In genomic region chr7:133747372-133747771, GRCm38 (mm10) we compare ENCODE assay signal across 15 mouse cellular contexts. TPM values are rescaled to one million over a fixed set of nuclear protein-coding genes. Genes with fewer than 3 reads are reported as not detected.
DNase-seq lines count a peak whose midpoint lies in the region; TF ChIP-seq lines count a peak whose summit lies in the region.
"Had no signal": no experiment of that assay in that cellular context is flagged by ENCODE, and none has a peak within 500 bp of the region (broad histone marks: within the 10 kb centered on the region; RNA-seq: fewer than 3 reads in every experiment).

No protein-coding gene starts in this region.

- peak overlapping the region; percentile 63 for H3K27ac ChIP-seq in heart, embryonic 10.5 days
- H3K27ac ChIP-seq: forebrain, embryonic 13.5 days; left cerebral cortex, adult 2 months had no signal

- H3K9me3 ChIP-seq in heart, embryonic 10.5 days: no peaks in the 10 kb centered on the region
- H3K9me3 ChIP-seq: forebrain, embryonic 13.5 days; megakaryocyte, embryonic 14.5 days had no signal

- H3K4me3 ChIP-seq in heart, embryonic 10.5 days: no peak overlapping the region
- no peak overlapping the region for H3K4me3 ChIP-seq in lung, adult 2 months (replicated peaks; ENCODE audit: extremely low read depth, low read depth, low read length)
- H3K4me3 ChIP-seq: forebrain, embryonic 13.5 days; left cerebral cortex, adult 2 months; megakaryocyte, embryonic 14.5 days had no signal

- no peak for TF ChIP-seq CTCF in lung, adult 2 months (IDR thresholded peaks at IDR 0.05; ENCODE audit: insufficient read depth, low read length)

- TF ChIP-seq POLR2A in lung, adult 2 months (IDR thresholded peaks at IDR 0.05; ENCODE audit: borderline replicate concordance, extremely low read depth, low read depth, low read length): no peak

- H3K27me3 ChIP-seq in heart, embryonic 10.5 days (ENCODE audit: insufficient read depth, poor library complexity, severe bottlenecking): no peaks in the 10 kb centered on the region
- H3K27me3 ChIP-seq: forebrain, embryonic 13.5 days; megakaryocyte, embryonic 14.5 days; Patski had no signal

- peaks cover 56% of the 10 kb centered on the region for H3K4me1 ChIP-seq in heart, embryonic 10.5 days
- H3K4me1 ChIP-seq in lung, adult 2 months (ENCODE audit: control insufficient read depth, insufficient read depth, low read length): peaks cover 2% of the 10 kb centered on the region; the same call in 1 of the 2 replicates

- 66% methylated on average over 8 of the region's 8 CpGs for WGBS in heart, embryonic 10.5 days
- WGBS in lung, adult 2 months: 77% methylated on average over 8 of the region's 8 CpGs

- H3K36me3 ChIP-seq in heart, embryonic 10.5 days: peaks cover 4% of the 10 kb centered on the region

- DNase-seq in Muller cell, postnatal 12 days (ENCODE audit: inconsistent ontology term): peak; percentile 77
- DNase-seq in adrenal gland, adult 2 months: peak; percentile 82
- no peak for DNase-seq in heart, embryonic 10.5 days (ENCODE audit: low spot score)
- DNase-seq in heart, postnatal 4 days: peak; percentile 40
- DNase-seq in left cerebral cortex, adult 18-20 months (ENCODE audit: low spot score in 2 of 2): no peak
- no peak for DNase-seq in lung, adult 2 months
- no peak for DNase-seq in kidney, postnatal 10 days
- DNase-seq: gastrocnemius, postnatal 36 days; kidney, postnatal 36 days; lung, embryonic 14.5 days had no signal

RNA-seq across cellular contexts. Expression of gene Fank1, which starts 29.3 kb away (rescaled TPM):
- total RNA-seq in adrenal gland, adult 2 months (2021): under 1 TPM in 1 of 2 experiments, not detected in 1; 0.24 TPM
- 0.10 and 0.15 TPM in 2 replicates for polyA plus RNA-seq in adrenal gland, adult 2 months (2012; rRNA removed)
- 0.30 TPM in 1 of 2 replicates, not detected in the other for polyA plus RNA-seq in heart, embryonic 10.5 days (2016; fragmentation: Nextera tagmentation; extraction: Ambion mirVana)
- total RNA-seq in heart, postnatal 4 days (2021): not detected
- total RNA-seq in left cerebral cortex, adult 18-20 months (2021): 1 to 10 TPM; 3.4 to 4.5 TPM
- polyA plus RNA-seq in lung, adult 2 months (2012; rRNA removed): 1.0 and 3.3 TPM in 2 replicates
- total RNA-seq: gastrocnemius, postnatal 36 days had no signal
- polyA plus RNA-seq: spleen, adult 2 months had no signal

RNA-seq across cellular contexts. Expression of gene Dhx32, which starts 35.2 kb away (rescaled TPM):
- 10 to 100 TPM; 56.8 to 71.2 TPM for total RNA-seq in adrenal gland, adult 2 months (2021)
- polyA plus RNA-seq in adrenal gland, adult 2 months (2012; rRNA removed): 20.7 and 21.9 TPM in 2 replicates
- 25.7 and 33.6 TPM in 2 replicates for polyA plus RNA-seq in heart, embryonic 10.5 days (2016; fragmentation: Nextera tagmentation; extraction: Ambion mirVana)
- total RNA-seq in heart, postnatal 4 days (2021): 10 to 100 TPM; 39.0 to 41.5 TPM
- total RNA-seq in left cerebral cortex, adult 18-20 months (2021): 10 to 100 TPM; 34.4 to 36.4 TPM
- polyA plus RNA-seq in lung, adult 2 months (2012; rRNA removed): 14.2 and 22.2 TPM in 2 replicates

RNA-seq across cellular contexts. Expression of gene Uros, which starts 37.5 kb away (rescaled TPM):
- total RNA-seq in adrenal gland, adult 2 months (2021): 10 to 100 TPM; 17.0 to 18.6 TPM
- polyA plus RNA-seq in adrenal gland, adult 2 months (2012; rRNA removed): 14.6 and 18.2 TPM in 2 replicates
- polyA plus RNA-seq in heart, embryonic 10.5 days (2016; fragmentation: Nextera tagmentation; extraction: Ambion mirVana): 52.1 and 52.2 TPM in 2 replicates
- 10 to 100 TPM; 13.0 to 14.5 TPM for total RNA-seq in heart, postnatal 4 days (2021)
- total RNA-seq in left cerebral cortex, adult 18-20 months (2021): 10 to 100 TPM; 16.1 to 18.1 TPM
- polyA plus RNA-seq in lung, adult 2 months (2012; rRNA removed): 9.0 and 10.4 TPM in 2 replicates

RNA-seq across cellular contexts. Expression of gene Bccip, which starts 38.2 kb away (rescaled TPM):
- 10 to 100 TPM; 58.4 to 64.0 TPM for total RNA-seq in adrenal gland, adult 2 months (2021)
- polyA plus RNA-seq in adrenal gland, adult 2 months (2012; rRNA removed): 9.4 and 10.1 TPM in 2 replicates
- polyA plus RNA-seq in heart, embryonic 10.5 days (2016; fragmentation: Nextera tagmentation; extraction: Ambion mirVana): 113 and 162 TPM in 2 replicates
- 10 to 100 TPM; 45.8 to 54.5 TPM for total RNA-seq in heart, postnatal 4 days (2021)
- 10 to 100 TPM; 61.7 to 64.5 TPM for total RNA-seq in left cerebral cortex, adult 18-20 months (2021)
- 13.1 and 24.7 TPM in 2 replicates for polyA plus RNA-seq in lung, adult 2 months (2012; rRNA removed)

Comparison
In these comparisons a context has a peak if more than half of its experiments do, and no peak if none do; other contexts are left out.
1. DNase-seq: peak in Muller cell, postnatal 12 days (single experiment), adrenal gland, adult 2 months (single experiment) and heart, postnatal 4 days (single experiment); none in heart, embryonic 10.5 days (single experiment), left cerebral cortex, adult 18-20 months (0 of 2), lung, adult 2 months (single experiment) and kidney, postnatal 10 days (single experiment).